Comparison of ENCODE assay signal across 24 mouse cellular contexts in the genomic region with DNA sequence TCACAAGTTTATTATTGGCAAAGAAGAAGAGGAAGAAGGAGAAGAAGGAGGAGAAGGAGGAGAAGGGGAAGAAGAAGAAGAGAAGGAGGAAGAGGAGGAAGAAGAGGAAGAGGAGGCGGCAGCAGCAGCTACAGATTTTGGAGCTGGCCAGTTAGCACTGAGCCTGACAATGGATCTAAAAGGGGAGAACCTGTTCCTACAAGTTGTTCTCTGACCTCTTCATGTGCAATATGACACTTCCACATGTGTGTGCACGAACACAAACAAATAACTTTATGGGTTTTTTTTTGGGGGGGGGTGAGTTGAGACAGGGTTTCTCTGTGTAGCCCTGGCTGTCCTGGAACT.
"Had no signal": no experiment of that assay in that cellular context is flagged by ENCODE, and none has a peak within 500 bp of the region (broad histone marks: within the 10 kb centered on the region; RNA-seq: fewer than 3 reads in every experiment).

No protein-coding gene starts in this region.

- H3K4me3 ChIP-seq: embryonic facial prominence, embryonic 10.5 days; embryonic facial prominence, embryonic 12.5 days; embryonic facial prominence, embryonic 13.5 days; embryonic facial prominence, embryonic 15.5 days; erythroblast, embryonic 14.5 days; forebrain, embryonic 10.5 days; forebrain, embryonic 12.5 days; forebrain, embryonic 13.5 days; forebrain, embryonic 15.5 days; gastrocnemius, adult 2 months; heart, adult 2 months had no signal

- DNase-seq: cerebellum, adult 9-10 months; cerebellum, adult 9-11 months; cerebellum, postnatal 10 days; cerebellum, postnatal 14 days; cerebellum, postnatal 25 days; cerebellum, postnatal 36 days; embryo, embryonic 11 days; forebrain, postnatal 0 days; gastrocnemius, adult 2 months; gastrocnemius, postnatal 10 days; gastrocnemius, postnatal 14 days; gastrocnemius, postnatal 25 days; gastrocnemius, postnatal 36 days; heart, adult 18-20 months; heart, adult 2 months had no signal

- H3K4me1 ChIP-seq: embryonic facial prominence, embryonic 10.5 days; embryonic facial prominence, embryonic 12.5 days; embryonic facial prominence, embryonic 13.5 days; embryonic facial prominence, embryonic 15.5 days; forebrain, embryonic 12.5 days; forebrain, embryonic 13.5 days; forebrain, embryonic 15.5 days had no signal

- H3K27ac ChIP-seq: embryonic facial prominence, embryonic 10.5 days; embryonic facial prominence, embryonic 12.5 days; embryonic facial prominence, embryonic 13.5 days; embryonic facial prominence, embryonic 15.5 days; forebrain, embryonic 10.5 days; forebrain, embryonic 12.5 days; forebrain, embryonic 13.5 days; forebrain, embryonic 15.5 days; gastrocnemius, adult 2 months; heart, adult 2 months had no signal

- H3K27me3 ChIP-seq: embryonic facial prominence, embryonic 12.5 days; embryonic facial prominence, embryonic 15.5 days; forebrain, embryonic 12.5 days; forebrain, embryonic 13.5 days; forebrain, embryonic 15.5 days had no signal

- H3K36me3 ChIP-seq: embryonic facial prominence, embryonic 10.5 days; embryonic facial prominence, embryonic 12.5 days; embryonic facial prominence, embryonic 13.5 days; embryonic facial prominence, embryonic 15.5 days; forebrain, embryonic 10.5 days; forebrain, embryonic 12.5 days; forebrain, embryonic 15.5 days had no signal
